Mouse (Mus musculus) neural tube, embryonic 15.5 days (tissue): Measurements from ENCODE around the gene Ppox. TPM values are rescaled to one million over a fixed set of nuclear protein-coding genes. Genes with fewer than 3 reads are reported as not detected.
"Not testable (repeated sequence)": the region's sequence is repeated elsewhere in the genome, so short reads cannot be mapped to it uniquely, and the experiment has no call there.

Experiments used
- ATAC-seq: fragments of 200-750 bp; cut with Nextera tagmentation; 2 replicates; pipeline ENCODE4 v1.8.0; 2017; ENCODE audit warnings: mild to moderate bottlenecking, moderate TSS enrichment, moderate library complexity; ENCODE audit not compliant: low FRiP score
- H3K27ac ChIP-seq: fragments of 300-500 bp; sonication (generic); replicated peaks from 2 replicates; pipeline ENCODE4 v1.5.1; 2015; ENCODE audit warnings: mild to moderate bottlenecking, inconsistent platforms
- H3K27me3 ChIP-seq: fragments of 300-500 bp; sonication (generic); replicated peaks from 2 replicates; pipeline ENCODE4 v1.6.1; 2015; ENCODE audit warnings: inconsistent platforms
- H3K36me3 ChIP-seq: fragments of 300-500 bp; sonication (generic); 2 replicates; pipeline ENCODE4 v1.6.1; 2015; ENCODE audit warnings: inconsistent platforms
- H3K4me1 ChIP-seq: fragments of 300-500 bp; sonication (generic); 2 replicates; pipeline ENCODE4 v1.6.1; 2015; ENCODE audit warnings: inconsistent platforms
- H3K4me2 ChIP-seq: fragments of 300-500 bp; sonication (generic); 2 replicates; pipeline ENCODE4 v1.6.1; 2015; ENCODE audit warnings: inconsistent platforms, mild to moderate bottlenecking, moderate library complexity
- H3K4me3 ChIP-seq: fragments of 300-500 bp; sonication (generic); replicated peaks from 2 replicates; pipeline ENCODE4 v1.5.1; 2015; ENCODE audit warnings: mild to moderate bottlenecking, inconsistent platforms
- H3K9ac ChIP-seq: fragments of 300-500 bp; sonication (generic); replicated peaks from 2 replicates; pipeline ENCODE4 v1.6.1; 2015; ENCODE audit warnings: mild to moderate bottlenecking, inconsistent platforms
- H3K9me3 ChIP-seq: fragments of 300-500 bp; sonication (generic); replicated peaks from 2 replicates; pipeline ENCODE4 v1.6.1; 2016; ENCODE audit warnings: inconsistent platforms
- WGBS: fragments of 180-500 bp; shearing (Covaris S2); methylation state at CpG from one replicate; pipeline ENCODE4 v1.1.7; 2015; ENCODE audit warnings: mixed read lengths; 5-methylcytosine and 5-hydroxymethylcytosine counted together
- polyA plus RNA-seq: library from polyadenylated mRNA; unstranded; fragments of >200 nt; fragmentation: Nextera tagmentation; extraction: Ambion mirVana; gene quantifications from 2 replicates; pipeline ENCODE4 v1.2.1, GENCODE M21; 2015

The Ppox gene
- polyA plus RNA-seq, 1 experiment from 2014 or later = 42.7 TPM

DNA sequence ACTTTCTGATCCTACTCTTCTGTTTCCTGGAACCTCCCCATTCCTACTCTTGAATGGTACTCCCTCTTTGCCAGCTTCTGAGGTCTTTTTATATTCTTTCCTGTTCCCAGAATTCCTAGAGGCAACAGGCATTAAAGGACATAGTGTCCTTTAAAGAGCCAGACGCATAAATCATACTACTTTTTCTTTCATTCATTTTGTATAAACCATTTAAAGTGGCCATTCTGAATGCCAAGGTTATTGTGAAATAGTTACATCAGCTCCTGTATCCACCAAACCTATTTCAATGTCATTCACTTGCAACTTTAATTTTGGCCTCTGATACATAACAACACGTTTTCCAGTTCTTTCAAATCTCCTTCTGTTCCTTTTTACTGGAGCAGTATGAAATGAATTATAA is 28.3 kb upstream of the Ppox start:
- Histone ChIP-seq H3K9ac (no peak overlapping the region), H3K9me3 (no peaks in the 10 kb centered on the region), H3K27me3 (0 out of 2 replicates have a peak, but pooled peaks cover 7% of the 10 kb centered on the region), H3K4me2 (no peak overlapping the region), H3K36me3 (no peaks in the 10 kb centered on the region), H3K27ac (no peak overlapping the region), H3K4me1 (no peaks in the 10 kb centered on the region), H3K4me3 (no peak overlapping the region)
- WGBS = 80% methylated on average over 2 of the region's 2 CpGs
- no peak for ATAC-seq

DNA sequence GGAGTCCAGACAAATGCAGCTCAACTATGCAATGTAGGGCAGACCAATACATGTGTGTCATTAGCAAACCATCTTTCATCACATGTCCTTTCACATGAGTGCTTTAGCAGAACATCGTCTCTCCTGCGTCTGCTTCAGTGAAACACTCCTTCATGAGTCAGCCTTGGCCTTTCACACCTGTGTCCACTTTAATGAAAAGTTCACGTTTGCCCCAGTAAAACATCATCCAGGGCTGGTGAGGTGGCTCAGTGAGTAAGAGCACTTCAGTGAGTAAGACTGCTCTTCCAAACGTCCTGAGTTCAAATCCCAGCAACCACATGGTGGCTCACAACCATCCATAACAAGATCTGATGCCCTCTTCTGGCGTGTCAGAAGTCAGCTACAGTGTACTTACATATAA is 25.2 kb upstream of the Ppox start:
- not testable (repeated sequence) for H3K9me3 ChIP-seq, H3K4me1 ChIP-seq, H3K36me3 ChIP-seq, H3K27ac ChIP-seq, H3K9ac ChIP-seq, H3K27me3 ChIP-seq, ATAC-seq, H3K4me3 ChIP-seq, H3K4me2 ChIP-seq
- WGBS = 71% methylated on average over 5 of the region's 5 CpGs

DNA sequence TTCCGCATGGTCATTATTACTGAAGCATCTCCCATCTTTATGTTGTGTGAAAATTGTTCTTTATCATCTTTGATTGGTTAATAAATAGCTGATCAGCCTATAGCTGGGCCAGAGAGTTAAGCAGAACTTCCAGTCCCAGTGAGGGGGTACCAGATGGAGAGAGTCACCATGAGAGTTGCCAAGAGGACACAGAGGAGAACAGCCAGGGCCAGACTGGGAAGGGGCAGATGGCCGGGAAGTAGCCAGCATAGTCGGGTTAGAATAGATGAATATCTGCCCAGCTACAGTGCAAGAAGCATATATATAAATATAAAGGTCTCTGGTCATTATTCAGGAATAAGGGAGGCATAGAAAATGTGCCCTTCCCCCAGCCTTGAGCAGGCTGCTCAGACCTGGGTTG is 17.2 kb upstream of the Ppox start:
- H3K27me3 ChIP-seq = peaks cover 19% of the 10 kb centered on the region
- H3K27ac ChIP-seq = no peak overlapping the region
- 76% methylated on average over 3 of the region's 3 CpGs for WGBS
- no peak overlapping the region for H3K4me3 ChIP-seq
- no peak overlapping the region for H3K4me2 ChIP-seq
- no peak for ATAC-seq
- no peaks in the 10 kb centered on the region for H3K9me3 ChIP-seq
- peaks cover 12% of the 10 kb centered on the region for H3K4me1 ChIP-seq
- H3K36me3 ChIP-seq = no peaks in the 10 kb centered on the region
- H3K9ac ChIP-seq = no peak overlapping the region

DNA sequence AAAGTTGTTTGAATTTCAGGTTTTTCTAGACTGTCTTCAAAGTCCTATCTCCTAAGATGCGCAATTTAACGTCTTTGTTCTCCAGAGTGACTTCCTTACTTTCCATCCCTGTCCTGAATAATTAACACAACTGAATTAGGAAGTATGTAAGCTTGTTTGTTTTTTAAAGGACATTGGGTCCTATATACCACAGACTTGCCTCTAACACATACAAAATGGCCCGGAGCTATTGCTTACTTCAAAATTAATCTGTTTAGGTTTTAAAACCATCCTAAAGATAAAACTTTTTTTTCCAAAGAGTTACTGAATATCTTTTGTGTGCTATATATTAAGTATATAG is 14.0 kb upstream of the Ppox start:
- Histone ChIP-seq H3K9me3 (no peaks in the 10 kb centered on the region), H3K9ac (peak overlapping the region; percentile 88), H3K27ac (peak overlapping the region; percentile 97), H3K27me3 (peaks cover 19% of the 10 kb centered on the region), H3K4me2 (peak overlapping the region; percentile 66), H3K4me3 (peak overlapping the region; percentile 77), H3K4me1 (peaks cover 14% of the 10 kb centered on the region), H3K36me3 (no peaks in the 10 kb centered on the region)
- 14% methylated on average over 3 of the region's 3 CpGs for WGBS
- peak; percentile 11; the same call in 1 of the 2 replicates for ATAC-seq

DNA sequence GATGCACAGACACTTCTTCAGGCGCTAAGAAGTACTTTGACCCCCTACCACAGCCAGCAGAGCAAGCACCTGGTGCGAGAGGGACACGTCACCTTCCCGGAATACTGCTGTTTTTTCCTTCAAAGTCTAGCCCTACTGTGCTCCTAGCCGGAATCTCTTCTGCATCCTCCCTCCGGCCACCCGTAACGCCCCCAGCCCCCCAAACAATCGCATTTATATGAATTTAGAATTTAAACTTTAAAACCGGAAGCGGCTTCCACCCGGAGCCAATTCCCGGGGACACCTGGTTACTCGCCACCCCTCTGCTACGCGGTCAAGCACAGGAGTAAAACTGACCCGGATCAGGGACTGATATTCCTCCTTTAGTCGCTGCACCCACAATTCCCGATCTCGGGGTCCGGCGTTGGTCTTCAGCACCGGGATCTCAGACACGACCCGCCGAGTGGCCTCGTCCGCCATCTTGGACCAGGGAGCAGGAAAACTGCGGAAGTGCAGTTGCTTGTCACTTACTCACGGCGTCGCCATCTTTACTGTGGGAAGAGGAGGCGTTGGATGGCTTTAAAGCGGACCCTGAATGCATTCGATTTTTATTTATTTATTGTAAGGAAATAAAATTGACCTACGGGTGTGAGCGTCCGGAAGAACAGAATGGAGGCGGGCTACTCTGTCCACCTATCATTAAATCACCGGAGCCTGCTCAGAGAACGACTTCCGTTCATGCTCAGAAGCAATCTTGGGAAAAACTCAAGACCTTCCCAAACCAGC is 13.5 kb upstream of the Ppox start, which contains the start of gene Ufc1:
Gene Ufc1 (minus strand): TSS at position 727 of the 765 bp plus-strand sequence.
- peaks cover 19% of the 10 kb centered on the region for H3K27me3 ChIP-seq
- H3K27ac ChIP-seq = peak within 1 kb of the TSS; percentile 97
- no peaks in the 10 kb centered on the region for H3K9me3 ChIP-seq
- peak; percentile 87 for ATAC-seq
- peaks cover 14% of the 10 kb centered on the region for H3K4me1 ChIP-seq
- peak within 1 kb of the TSS; percentile 88 for H3K9ac ChIP-seq
- peak within 1 kb of the TSS; percentile 66 for H3K4me2 ChIP-seq
- H3K36me3 ChIP-seq = 0 out of 2 replicates have a peak, but pooled peaks cover 5% of the 10 kb centered on the region
- H3K4me3 ChIP-seq = peak within 1 kb of the TSS; percentile 77
- under 1% methylated on average over 42 of the region's 42 CpGs for WGBS

DNA sequence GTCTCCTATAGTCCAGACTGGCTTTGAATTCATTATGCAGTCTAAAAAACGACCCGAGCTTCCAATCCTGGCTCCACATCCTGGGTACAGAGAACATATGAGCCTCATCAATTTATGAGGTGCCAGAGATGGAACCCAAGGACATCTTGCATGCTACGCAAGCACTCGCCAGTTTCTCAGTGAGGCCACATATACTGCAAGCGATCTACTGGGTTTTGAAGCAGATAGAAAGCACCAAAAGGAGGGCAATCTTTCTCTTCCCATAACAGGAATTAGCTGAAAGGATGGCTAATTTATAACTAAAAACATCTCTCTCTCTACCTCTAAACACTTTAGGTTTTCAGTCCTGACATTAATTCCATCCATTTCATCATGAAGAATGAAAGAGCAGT is 12.9 kb upstream of the Ppox start:
- peak overlapping the region; percentile 97 for H3K27ac ChIP-seq
- H3K4me2 ChIP-seq = peak overlapping the region; percentile 66
- H3K9ac ChIP-seq = peak overlapping the region; percentile 88
- H3K4me3 ChIP-seq = peak overlapping the region; percentile 77
- WGBS = 33% methylated on average over 5 of the region's 5 CpGs
- H3K36me3 ChIP-seq = 0 out of 2 replicates have a peak, but pooled peaks cover 11% of the 10 kb centered on the region
- no peaks in the 10 kb centered on the region for H3K9me3 ChIP-seq
- H3K27me3 ChIP-seq = peaks cover 19% of the 10 kb centered on the region
- no peak; the same call in 1 of the 2 replicates for ATAC-seq
- peaks cover 14% of the 10 kb centered on the region for H3K4me1 ChIP-seq

DNA sequence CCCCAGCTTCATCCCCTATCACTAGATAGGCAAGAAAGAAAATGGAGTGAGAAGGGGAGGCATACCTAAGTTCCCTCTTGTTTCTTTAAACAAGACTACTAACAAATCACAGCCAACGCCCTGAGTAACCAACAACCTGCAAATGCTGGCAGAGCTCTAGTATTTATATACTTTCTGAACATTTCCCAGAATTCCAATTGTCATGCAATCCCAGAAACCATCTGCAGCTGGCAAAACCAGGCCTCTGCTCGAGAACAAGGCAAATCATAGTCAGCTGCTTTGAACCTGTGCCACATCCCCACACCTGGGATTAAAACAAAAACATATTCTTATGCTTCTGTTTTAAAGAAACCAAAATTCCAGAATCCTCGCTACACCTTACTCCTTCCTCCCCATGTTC is 12.4 kb upstream of the Ppox start:
- H3K4me3 ChIP-seq = peak overlapping the region; percentile 77
- WGBS = 89% methylated on average over 3 of the region's 3 CpGs
- peaks cover 18% of the 10 kb centered on the region for H3K4me1 ChIP-seq
- peak overlapping the region; percentile 97; the same call in 1 of the 2 replicates for H3K27ac ChIP-seq
- ATAC-seq = no peak
- H3K36me3 ChIP-seq = 0 out of 2 replicates have a peak, but pooled peaks cover 15% of the 10 kb centered on the region
- H3K9ac ChIP-seq = peak overlapping the region; percentile 88; the same call in 1 of the 2 replicates
- H3K4me2 ChIP-seq = peak overlapping the region; percentile 66
- no peaks in the 10 kb centered on the region for H3K9me3 ChIP-seq
- peaks cover 13% of the 10 kb centered on the region for H3K27me3 ChIP-seq

DNA sequence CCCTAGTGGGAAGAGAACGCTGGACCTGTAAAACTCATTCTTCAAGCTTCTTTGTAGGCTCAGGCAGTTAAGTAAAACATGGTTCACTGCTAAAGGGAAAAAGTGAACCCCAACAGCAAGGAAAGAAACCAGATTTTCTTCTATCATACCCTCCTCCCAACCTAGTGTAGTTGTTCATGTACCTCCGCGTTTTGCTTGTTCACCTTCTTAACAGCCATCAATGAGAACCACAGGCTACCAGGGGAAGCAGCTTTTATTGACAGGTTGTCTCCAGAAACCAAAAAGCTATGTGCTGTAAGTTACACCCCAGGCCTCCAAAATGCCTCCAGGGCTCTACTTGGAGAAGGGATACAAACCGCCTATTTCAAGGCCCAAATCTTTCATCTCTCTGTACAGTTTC is 7.3 kb upstream of the Ppox start:
- no peaks in the 10 kb centered on the region for H3K9me3 ChIP-seq
- peaks cover 38% of the 10 kb centered on the region for H3K36me3 ChIP-seq
- WGBS = 66% methylated on average over 4 of the region's 4 CpGs
- no peak for ATAC-seq
- H3K4me3 ChIP-seq = peak overlapping the region; percentile 81
- H3K9ac ChIP-seq = no peak overlapping the region
- peaks cover 44% of the 10 kb centered on the region for H3K4me1 ChIP-seq
- H3K27me3 ChIP-seq = no peaks in the 10 kb centered on the region
- H3K4me2 ChIP-seq = peak overlapping the region; percentile 69
- H3K27ac ChIP-seq = peak overlapping the region; percentile 93

DNA sequence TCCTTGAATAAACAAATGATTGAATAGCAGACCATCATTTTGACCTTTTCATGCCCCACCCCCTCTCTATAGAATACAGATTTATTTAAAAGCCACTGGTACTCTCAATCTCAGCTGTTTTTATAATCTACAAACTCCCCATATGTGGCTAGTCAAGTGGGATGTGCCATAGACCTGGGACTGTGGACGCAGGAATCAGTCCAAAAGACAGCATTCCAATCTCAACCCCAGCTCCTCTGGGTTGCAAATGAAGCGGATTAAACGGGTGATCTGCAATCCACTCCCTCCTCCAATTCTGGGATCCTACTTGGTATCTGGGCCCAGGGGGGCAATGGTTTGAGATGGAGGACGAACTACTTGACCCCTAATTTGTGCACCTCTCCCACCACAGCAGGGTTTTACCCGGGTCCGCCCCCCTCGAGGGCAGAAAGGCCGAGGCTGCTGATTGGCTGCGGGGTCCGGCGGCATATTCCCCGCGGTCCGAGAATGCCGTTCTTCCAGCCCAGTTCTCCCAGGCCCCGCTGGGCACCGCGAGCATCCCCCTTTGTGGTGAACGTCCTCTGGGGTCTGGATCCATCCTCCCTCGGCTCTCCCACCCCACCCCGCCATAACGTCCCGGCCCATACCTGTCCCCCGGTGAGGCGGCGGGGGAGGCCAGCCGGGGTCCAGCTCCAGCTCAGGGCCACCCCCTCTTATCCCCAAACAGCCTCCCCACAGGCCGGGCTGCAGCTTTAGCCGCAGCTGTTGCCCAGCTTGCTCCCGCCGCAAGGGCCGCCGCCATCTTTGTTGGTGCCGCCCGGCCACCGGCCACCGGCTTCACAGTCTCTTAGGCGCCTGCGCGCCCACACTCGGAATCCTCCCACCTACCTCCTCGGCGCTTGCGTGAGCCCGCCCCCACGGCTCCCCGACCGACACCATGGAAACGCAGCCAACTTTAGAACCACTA is 6.4 kb upstream of the Ppox start, which contains the start of gene Usp21:
Gene Usp21 (minus strand): TSS at position 856 of the 946 bp plus-strand sequence.
- peak; percentile 94 for ATAC-seq
- H3K36me3 ChIP-seq = peaks cover 46% of the 10 kb centered on the region

DNA sequence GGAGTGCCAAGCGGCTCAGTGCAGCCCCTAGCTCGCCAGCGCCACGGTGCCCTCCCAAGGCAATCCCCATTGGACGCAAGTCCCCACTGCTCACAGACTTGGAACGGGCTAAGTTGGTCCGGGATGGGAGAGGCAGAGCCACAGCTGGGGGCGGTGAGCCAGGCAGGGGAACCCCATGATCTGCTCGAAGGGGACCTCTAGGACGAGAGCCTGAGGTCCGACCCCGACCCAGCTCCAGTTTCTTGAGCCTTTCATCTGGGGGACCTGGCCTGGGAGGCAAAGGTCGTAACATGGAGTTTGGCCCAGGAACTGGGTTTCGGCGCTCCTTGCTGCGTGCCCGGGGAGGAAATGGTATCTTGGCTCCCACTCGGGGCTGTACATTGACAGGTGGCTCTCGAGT is 5.5 kb upstream of the Ppox start:
- Histone ChIP-seq H3K36me3 (peaks cover 49% of the 10 kb centered on the region), H3K4me3 (peak overlapping the region; percentile 81), H3K4me1 (peaks cover 50% of the 10 kb centered on the region), H3K4me2 (peak overlapping the region; percentile 69), H3K9me3 (no peaks in the 10 kb centered on the region), H3K27me3 (no peaks in the 10 kb centered on the region), H3K27ac (no peak overlapping the region), H3K9ac (no peak overlapping the region)
- no peak for ATAC-seq
- 89% methylated on average over 19 of the region's 19 CpGs for WGBS

More for the DNA sequence above, 6.4 kb upstream of the Ppox start, which contains the start of gene Usp21:
- Histone ChIP-seq H3K4me1 (peaks cover 41% of the 10 kb centered on the region), H3K4me2 (peak within 1 kb of the TSS; percentile 69), H3K27me3 (no peaks in the 10 kb centered on the region), H3K27ac (peak within 1 kb of the TSS; percentile 93), H3K9ac (peak within 1 kb of the TSS; percentile 98), H3K4me3 (peak within 1 kb of the TSS; percentile 81), H3K9me3 (no peaks in the 10 kb centered on the region)
- under 1% methylated on average over 49 of the region's 49 CpGs for whole genome bisulfite sequencing

DNA sequence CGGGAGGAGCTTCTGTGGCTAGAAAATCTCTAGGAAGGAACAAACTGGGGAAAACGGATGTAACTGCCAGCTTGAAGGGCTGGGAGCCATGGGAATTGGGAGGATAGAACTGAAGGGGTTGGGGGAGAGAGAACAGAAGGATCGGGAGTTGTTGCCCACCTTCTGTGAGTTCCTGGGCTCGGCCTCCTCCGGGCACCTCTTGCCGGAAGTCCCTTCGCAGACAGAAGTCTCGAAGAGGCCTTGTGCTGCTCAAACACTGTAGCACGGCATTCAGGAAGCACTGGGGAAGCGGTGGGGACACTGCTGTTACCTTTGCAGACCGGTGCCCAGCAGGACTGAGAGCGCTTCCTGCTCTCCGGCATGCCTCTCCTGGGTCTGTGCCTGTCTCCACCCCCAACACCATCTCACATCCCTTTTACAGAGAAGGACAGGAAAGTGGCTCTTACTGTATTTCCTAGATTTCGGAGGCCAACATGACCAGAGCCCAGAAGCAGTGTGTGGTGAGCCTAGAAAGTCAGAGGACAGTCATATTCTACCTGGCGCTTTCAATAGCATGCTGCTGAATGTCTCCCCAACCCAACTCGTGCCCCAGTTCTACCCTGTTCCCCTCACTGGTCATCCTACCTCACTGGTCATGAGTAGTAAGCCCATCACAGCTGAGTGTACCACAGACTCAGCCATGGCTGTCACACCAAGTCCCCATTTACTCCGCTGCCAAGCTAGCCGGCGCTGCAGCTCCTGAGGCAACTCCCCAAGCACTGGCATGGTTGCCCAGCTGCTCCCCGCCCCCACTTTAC is 4.3 kb upstream of the Ppox start:
- Histone ChIP-seq H3K4me2 (0 out of 2 replicates have a peak overlapping the region, but pooled peaks have one; percentile 2), H3K27ac (no peak overlapping the region), H3K36me3 (peaks cover 49% of the 10 kb centered on the region), H3K27me3 (no peaks in the 10 kb centered on the region), H3K4me1 (peaks cover 58% of the 10 kb centered on the region), H3K9me3 (no peaks in the 10 kb centered on the region), H3K4me3 (no peak overlapping the region), H3K9ac (no peak overlapping the region)
- 90% methylated on average over 20 of the region's 20 CpGs for WGBS
- ATAC-seq = no peak
